Mouse (Mus musculus) retina, postnatal 7 days (tissue): Measurements from ENCODE around the gene Fry.

Experiments
- DNase-seq: peaks from one replicate; pipeline ENCODE4 v3.0.0-alpha.2; 2012; ENCODE audit warnings: low read depth, low spot score

Fry gene

GRCm38 (mm10) chr5:150118455-150119241, at the start of gene Fry:
Fry (plus strand) TSS chr5:150118645.
- DNase-seq: peak; percentile 68

GRCm38 (mm10) chr5:150070086-150070485, 48.4 kb upstream of the Fry start:
- DNase-seq: peak; percentile 5

GRCm38 (mm10) chr5:150071738-150072137, 46.7 kb upstream of the Fry start:
- DNase-seq: no peak

- no peak for DNase-seq
Measured at GRCm38 (mm10) chr5:150079866-150080797, 38.3 kb upstream of the Fry start.

GRCm38 (mm10) chr5:150082696-150083095, 35.7 kb upstream of the Fry start:
- DNase-seq: no peak

GRCm38 (mm10) chr5:150083190-150083589, 35.3 kb upstream of the Fry start:
- no peak for DNase-seq

GRCm38 (mm10) chr5:150097620-150098019, 20.8 kb upstream of the Fry start:
- no peak for DNase-seq

- DNase-seq: no peak
Measured at GRCm38 (mm10) chr5:150098754-150099153, 19.7 kb upstream of the Fry start.

GRCm38 (mm10) chr5:150101789-150102188, 16.7 kb upstream of the Fry start:
- no peak for DNase-seq

- no peak for DNase-seq
Measured at GRCm38 (mm10) chr5:150106358-150106757, 12.1 kb upstream of the Fry start.

GRCm38 (mm10) chr5:150111236-150111635, 7.2 kb upstream of the Fry start:
- DNase-seq: no peak

- DNase-seq: no peak
Measured at GRCm38 (mm10) chr5:150114007-150114406, 4.4 kb upstream of the Fry start.

- DNase-seq: no peak
Measured at GRCm38 (mm10) chr5:150114778-150115177, 3.7 kb upstream of the Fry start.

- no peak for DNase-seq
Measured at GRCm38 (mm10) chr5:150115271-150116092, 3.0 kb upstream of the Fry start.

- DNase-seq: no peak
Measured at GRCm38 (mm10) chr5:150116216-150116905, 2.1 kb upstream of the Fry start.

- no peak for DNase-seq
Measured at GRCm38 (mm10) chr5:150116906-150117216, 1.6 kb upstream of the Fry start.

- DNase-seq: no peak
Measured at GRCm38 (mm10) chr5:150118124-150118454, 356 bp upstream of the Fry start.

GRCm38 (mm10) chr5:150120676-150121075, 2.2 kb downstream of the Fry start:
- no peak for DNase-seq

GRCm38 (mm10) chr5:150122095-150122494, 3.6 kb downstream of the Fry start:
- no peak for DNase-seq

- no peak for DNase-seq
Measured at GRCm38 (mm10) chr5:150122571-150122970, 4.1 kb downstream of the Fry start.

- DNase-seq: no peak
Measured at GRCm38 (mm10) chr5:150125920-150126319, 7.5 kb downstream of the Fry start.
